Mouse (Mus musculus) cortical plate, adult 2 months (tissue): Measurements from ENCODE around the gene Ttc7b. TPM values are rescaled to one million over a fixed set of nuclear protein-coding genes. Genes with fewer than 3 reads are reported as not detected.

Source experiments
- H3K27ac ChIP-seq: fragments of 200-500 bp; 2 replicates; pipeline ENCODE4 v1.5.1; 2012; ENCODE audit warnings: low read length, control low read depth, inconsistent platforms; ENCODE audit not compliant: insufficient read depth
- H3K4me1 ChIP-seq: fragments of 200-500 bp; 2 replicates; pipeline ENCODE4 v1.6.1; 2011; ENCODE audit warnings: low read length; ENCODE audit not compliant: control insufficient read depth, insufficient read depth
- H3K4me3 ChIP-seq: fragments of 200-500 bp; 2 replicates; pipeline ENCODE4 v1.5.1; 2011; ENCODE audit warnings: mild to moderate bottlenecking, low read length, control low read depth; ENCODE audit not compliant: insufficient read depth
- CTCF ChIP-seq: fragments of 200-500 bp; IDR thresholded peaks from 2 replicates; pipeline ENCODE4 v1.5.1; 2011; ENCODE audit warnings: mild to moderate bottlenecking, control low read depth, low read length; ENCODE audit not compliant: insufficient read depth; ENCODE audit errors: extremely low read depth
- POLR2A ChIP-seq: fragments of 200-500 bp; IDR thresholded peaks from 2 replicates; pipeline ENCODE4 v1.6.1; 2011; ENCODE audit warnings: mild to moderate bottlenecking, low read length, control low read depth; ENCODE audit not compliant: insufficient read depth; ENCODE audit errors: extremely low read depth
- polyA plus RNA-seq: library from polyadenylated mRNA; depleted of rRNA; stranded (reverse); fragments of >200 nt; gene quantifications from 2 replicates; pipeline ENCODE4 v1.2.3, GENCODE M21; 2012; rRNA removed

Gene Ttc7b
- polyA plus RNA-seq, 1 experiment = 221 TPM

- peaks cover 29% of the 10 kb centered on the region for H3K4me1 ChIP-seq
- TF ChIP-seq POLR2A (no peak), CTCF (no peak)
- peak overlapping the region; percentile 76 for H3K27ac ChIP-seq
- no peak overlapping the region for H3K4me3 ChIP-seq
Observed at GRCm38 (mm10) chr12:100268011-100268410, 252.6 kb downstream of the Ttc7b start.

- H3K4me1 ChIP-seq = peaks cover 24% of the 10 kb centered on the region
- TF ChIP-seq CTCF (no peak), POLR2A (no peak)
Observed at GRCm38 (mm10) chr12:100265546-100266309, 254.9 kb downstream of the Ttc7b start.

GRCm38 (mm10) chr12:100264941-100265340 lies 255.7 kb downstream of the Ttc7b start:
- Histone ChIP-seq H3K4me3 (no peak overlapping the region), H3K27ac (peak overlapping the region; percentile 90), H3K4me1 (peaks cover 24% of the 10 kb centered on the region)
- TF ChIP-seq POLR2A (no peak), CTCF (no peak)

More at GRCm38 (mm10) chr12:100265546-100266309, 254.9 kb downstream of the Ttc7b start:
- Histone ChIP-seq H3K27ac (peak overlapping the region; percentile 90), H3K4me3 (no peak overlapping the region)

- Histone ChIP-seq H3K4me1 (peaks cover 24% of the 10 kb centered on the region), H3K4me3 (no peak overlapping the region), H3K27ac (peak overlapping the region; percentile 74)
- no peak for TF ChIP-seq POLR2A
- no peak for TF ChIP-seq CTCF
Observed at GRCm38 (mm10) chr12:100262846-100263245, 257.8 kb downstream of the Ttc7b start.

- Histone ChIP-seq H3K27ac (peak overlapping the region; percentile 74), H3K4me3 (no peak overlapping the region), H3K4me1 (peaks cover 22% of the 10 kb centered on the region)
- TF ChIP-seq CTCF (no peak), POLR2A (no peak)
Observed at GRCm38 (mm10) chr12:100261761-100262160, 258.9 kb downstream of the Ttc7b start.

- Histone ChIP-seq H3K4me1 (peaks cover 15% of the 10 kb centered on the region), H3K4me3 (no peak overlapping the region), H3K27ac (0 out of 2 replicates have a peak overlapping the region, but pooled peaks have one; percentile 19)
- no peak for TF ChIP-seq CTCF
- TF ChIP-seq POLR2A = no peak
Observed at GRCm38 (mm10) chr12:100260151-100260550, 260.5 kb downstream of the Ttc7b start.

- peaks cover 8% of the 10 kb centered on the region for H3K4me1 ChIP-seq
- H3K27ac ChIP-seq = no peak overlapping the region
- no peak overlapping the region for H3K4me3 ChIP-seq
- TF ChIP-seq CTCF = no peak
- TF ChIP-seq POLR2A = no peak
Observed at GRCm38 (mm10) chr12:100257779-100258178, 262.8 kb downstream of the Ttc7b start.

GRCm38 (mm10) chr12:100255441-100255949 lies 265.1 kb downstream of the Ttc7b start:
- TF ChIP-seq CTCF = no peak
- no peak for TF ChIP-seq POLR2A
- Histone ChIP-seq H3K27ac (0 out of 2 replicates have a peak overlapping the region, but pooled peaks have one; percentile 59), H3K4me3 (no peak overlapping the region), H3K4me1 (peaks cover 6% of the 10 kb centered on the region)

- H3K27ac ChIP-seq = peak overlapping the region; percentile 10; the same call in 1 of the 2 replicates
- TF ChIP-seq CTCF (no peak), POLR2A (no peak)
Observed at GRCm38 (mm10) chr12:100254471-100254870, 266.2 kb downstream of the Ttc7b start.

More at GRCm38 (mm10) chr12:100254471-100254870, 266.2 kb downstream of the Ttc7b start:
- Histone ChIP-seq H3K4me3 (no peak overlapping the region), H3K4me1 (peaks cover 6% of the 10 kb centered on the region)

Other genes starting within 250 kb of the Ttc7b start
- 9.5 and 10.8 TPM in 2 replicates for gene Rps6ka5, start 206.2 kb upstream of the Ttc7b start, polyA plus RNA-seq